Mouse (Mus musculus) intestine, embryonic 16.5 days (tissue): ENCODE measurements around the gene Slc12a8. TPM values are rescaled to one million over a fixed set of nuclear protein-coding genes. Genes with fewer than 3 reads are reported as not detected.
A peak's percentile ranks its signal among the peaks of the same experiment; 100 is the strongest.

Experiments
- ATAC-seq: fragments of 200-750 bp; cut with Nextera tagmentation; 2 replicates; pipeline ENCODE4 v1.8.0; 2017; ENCODE audit warnings: moderate TSS enrichment, moderate library complexity
- H3K27ac ChIP-seq: fragments of 300-500 bp; sonication (generic); 2 replicates; pipeline ENCODE4 v1.5.1; 2014; ENCODE audit warnings: mild to moderate bottlenecking, low read length
- H3K27me3 ChIP-seq: fragments of 300-500 bp; sonication (generic); replicated peaks from 2 replicates; pipeline ENCODE4 v1.6.1; 2014; ENCODE audit warnings: low read length, control low read depth, mixed read lengths; ENCODE audit not compliant: control insufficient read depth, insufficient read depth
- H3K36me3 ChIP-seq: fragments of 300-500 bp; sonication (generic); 2 replicates; pipeline ENCODE4 v1.6.1; 2014; ENCODE audit warnings: low read length, control low read depth; ENCODE audit not compliant: control insufficient read depth, insufficient read depth
- H3K4me1 ChIP-seq: fragments of 300-500 bp; sonication (generic); 2 replicates; pipeline ENCODE4 v1.6.1; 2014; ENCODE audit warnings: low read length, control low read depth, mixed read lengths; ENCODE audit not compliant: control insufficient read depth, insufficient read depth
- H3K4me2 ChIP-seq: fragments of 300-500 bp; sonication (generic); 2 replicates; pipeline ENCODE4 v1.6.1; 2014; ENCODE audit warnings: low read depth, low read length, control low read depth
- H3K4me3 ChIP-seq: fragments of 300-500 bp; sonication (generic); 2 replicates; pipeline ENCODE4 v1.5.1; 2014; ENCODE audit warnings: mild to moderate bottlenecking, low read length
- H3K9ac ChIP-seq: fragments of 300-500 bp; sonication (generic); 2 replicates; pipeline ENCODE4 v1.6.1; 2014; ENCODE audit warnings: low read depth, low read length
- H3K9me3 ChIP-seq: fragments of 300-500 bp; sonication (generic); 2 replicates; pipeline ENCODE4 v1.6.1; 2016; ENCODE audit warnings: low read length, control low read depth; ENCODE audit not compliant: control insufficient read depth
- WGBS: fragments of 180-500 bp; shearing (Covaris S2); extraction: QIAGEN DNeasy Blood & Tissue Kit; methylation state at CpG from one replicate; pipeline ENCODE4 v1.1.7; 2014; 5-methylcytosine and 5-hydroxymethylcytosine counted together
- polyA plus RNA-seq: library from polyadenylated mRNA; unstranded; fragments of >200 nt; fragmentation: Nextera tagmentation; extraction: Ambion mirVana; gene quantifications from 2 replicates; pipeline ENCODE4 v1.2.1, GENCODE M21; 2015

Slc12a8 gene
- polyA plus RNA-seq, 1 experiment from 2014 or later, result 10.3 TPM

- Histone ChIP-seq H3K36me3 (no peaks in the 10 kb centered on the region), H3K9ac (no peak overlapping the region), H3K4me1 (peaks cover 24% of the 10 kb centered on the region), H3K9me3 (no peaks in the 10 kb centered on the region), H3K27ac (no peak overlapping the region), H3K4me2 (no peak overlapping the region), H3K4me3 (no peak overlapping the region), H3K27me3 (no peaks in the 10 kb centered on the region)
- no peak for ATAC-seq
- WGBS, result 86% methylated on average over 3 of the region's 3 CpGs
These were observed 61.3 kb downstream of the Slc12a8 start for GRCm38 (mm10) chr16:33578462-33578861.

- H3K27me3 ChIP-seq, result no peaks in the 10 kb centered on the region
- WGBS, result 84% methylated on average over 2 of the region's 2 CpGs
- H3K4me3 ChIP-seq, result no peak overlapping the region
- H3K36me3 ChIP-seq, result no peaks in the 10 kb centered on the region
- no peak overlapping the region for H3K4me2 ChIP-seq
- peak overlapping the region; percentile 42; the same call in 1 of the 2 replicates for H3K9ac ChIP-seq
- peaks cover 38% of the 10 kb centered on the region for H3K4me1 ChIP-seq
- no peaks in the 10 kb centered on the region for H3K9me3 ChIP-seq
- H3K27ac ChIP-seq, result peak overlapping the region; percentile 88
- ATAC-seq, result no peak
These were observed 63.2 kb downstream of the Slc12a8 start for GRCm38 (mm10) chr16:33580331-33580730.

GRCm38 (mm10) chr16:33580736-33581241 is 63.7 kb downstream of the Slc12a8 start:
- Histone ChIP-seq H3K4me1 (peaks cover 38% of the 10 kb centered on the region), H3K27ac (peak overlapping the region; percentile 88), H3K4me3 (no peak overlapping the region), H3K27me3 (no peaks in the 10 kb centered on the region), H3K9me3 (no peaks in the 10 kb centered on the region), H3K4me2 (no peak overlapping the region), H3K9ac (peak overlapping the region; percentile 42; the same call in 1 of the 2 replicates), H3K36me3 (no peaks in the 10 kb centered on the region)
- ATAC-seq, result peak; percentile 55

GRCm38 (mm10) chr16:33581661-33582099 is 64.6 kb downstream of the Slc12a8 start:
- ATAC-seq, result 0 out of 2 replicates have a peak, but pooled peaks have one; percentile 8
- Histone ChIP-seq H3K9me3 (no peaks in the 10 kb centered on the region), H3K4me3 (no peak overlapping the region), H3K27me3 (no peaks in the 10 kb centered on the region), H3K4me1 (peaks cover 38% of the 10 kb centered on the region), H3K36me3 (no peaks in the 10 kb centered on the region), H3K4me2 (no peak overlapping the region), H3K27ac (peak overlapping the region; percentile 88; the same call in 1 of the 2 replicates), H3K9ac (no peak overlapping the region)
- 43% methylated on average over 4 of the region's 4 CpGs for WGBS

GRCm38 (mm10) chr16:33582495-33582894 is 65.4 kb downstream of the Slc12a8 start:
- Histone ChIP-seq H3K9me3 (no peaks in the 10 kb centered on the region), H3K27me3 (no peaks in the 10 kb centered on the region), H3K27ac (peak overlapping the region; percentile 88; the same call in 1 of the 2 replicates), H3K4me3 (no peak overlapping the region), H3K4me1 (peaks cover 43% of the 10 kb centered on the region), H3K9ac (no peak overlapping the region), H3K4me2 (no peak overlapping the region), H3K36me3 (no peaks in the 10 kb centered on the region)
- WGBS, result 83% methylated on average over 8 of the region's 8 CpGs
- no peak for ATAC-seq

GRCm38 (mm10) chr16:33583333-33583732 is 66.2 kb downstream of the Slc12a8 start:
- Histone ChIP-seq H3K27ac (peak overlapping the region; percentile 94), H3K4me2 (peak overlapping the region; percentile 32; the same call in 1 of the 2 replicates), H3K4me1 (peaks cover 48% of the 10 kb centered on the region), H3K9ac (no peak overlapping the region), H3K4me3 (no peak overlapping the region), H3K36me3 (no peaks in the 10 kb centered on the region), H3K27me3 (no peaks in the 10 kb centered on the region), H3K9me3 (no peaks in the 10 kb centered on the region)
- 59% methylated on average over 3 of the region's 3 CpGs for WGBS
- no peak for ATAC-seq

- Histone ChIP-seq H3K27ac (peak overlapping the region; percentile 94), H3K27me3 (no peaks in the 10 kb centered on the region), H3K4me2 (peak overlapping the region; percentile 32), H3K4me1 (peaks cover 48% of the 10 kb centered on the region), H3K9ac (peak overlapping the region; percentile 43), H3K4me3 (peak overlapping the region; percentile 18), H3K9me3 (no peaks in the 10 kb centered on the region), H3K36me3 (no peaks in the 10 kb centered on the region)
- WGBS, result 24% methylated on average over 19 of the region's 19 CpGs
- peak; percentile 20; the same call in 1 of the 2 replicates for ATAC-seq
These were observed 66.8 kb downstream of the Slc12a8 start for GRCm38 (mm10) chr16:33583881-33584454.

GRCm38 (mm10) chr16:33584455-33585082 is 67.4 kb downstream of the Slc12a8 start:
- WGBS, result 23% methylated on average over 13 of the region's 13 CpGs
- H3K4me1 ChIP-seq, result peaks cover 48% of the 10 kb centered on the region
- ATAC-seq, result peak; percentile 49
- no peaks in the 10 kb centered on the region for H3K27me3 ChIP-seq
- no peaks in the 10 kb centered on the region for H3K9me3 ChIP-seq
- no peaks in the 10 kb centered on the region for H3K36me3 ChIP-seq
- H3K27ac ChIP-seq, result peak overlapping the region; percentile 94
- peak overlapping the region; percentile 32 for H3K4me2 ChIP-seq
- H3K9ac ChIP-seq, result peak overlapping the region; percentile 43
- peak overlapping the region; percentile 18 for H3K4me3 ChIP-seq

- no peaks in the 10 kb centered on the region for H3K27me3 ChIP-seq
- H3K4me2 ChIP-seq, result no peak overlapping the region
- H3K9ac ChIP-seq, result no peak overlapping the region
- peaks cover 48% of the 10 kb centered on the region for H3K4me1 ChIP-seq
- no peaks in the 10 kb centered on the region for H3K36me3 ChIP-seq
- no peak overlapping the region for H3K4me3 ChIP-seq
- no peak for ATAC-seq
- H3K27ac ChIP-seq, result peak overlapping the region; percentile 94
- H3K9me3 ChIP-seq, result no peaks in the 10 kb centered on the region
- 26% methylated on average over 4 of the region's 4 CpGs for WGBS
These were observed 67.9 kb downstream of the Slc12a8 start for GRCm38 (mm10) chr16:33585083-33585460.
